Mouse (Mus musculus) gastrocnemius, postnatal 14 days (tissue): ENCODE results near the gene Myh14. TPM values are rescaled to one million over a fixed set of nuclear protein-coding genes. Genes with fewer than 3 reads are reported as not detected.
"Not testable (repeated sequence)": the region's sequence is repeated elsewhere in the genome, so short reads cannot be mapped to it uniquely, and the experiment has no call there.

ENCODE experiments used
- DNase-seq: peaks from one replicate; pipeline ENCODE4 v3.0.0; 2021; ENCODE audit warnings: mixed read lengths
- intact Hi-C: fragments of 180-260 bp; cut with DNase I; formaldehyde crosslinking; loops from one replicate; pipeline ENCODE4 v1.15.1; 2025; ENCODE audit warnings: low total_unique reads
- long read RNA-seq, 2 experiments: library from polyadenylated mRNA; stranded (forward); transcript quantifications; one replicate each; pipeline ENCODE4 v2.0.0; 2021
- total RNA-seq, 2 experiments: library from RNA; stranded (reverse); gene quantifications; 2 replicates each; pipeline ENCODE4 v1.2.3; 2021

The Myh14 gene
- 10 to 100 TPM; 20.6 to 24.4 TPM for total RNA-seq
- long read RNA-seq, experiment 1, full-length matches to known transcripts: 4 of 25 reads
- long read RNA-seq, experiment 1, partial matches to known transcripts: 10 of 25 reads
- long read RNA-seq, experiment 1, other reads (novel, unspliced or antisense): 11 of 25 reads
- long read RNA-seq, experiment 2, full-length matches to known transcripts: 3 of 38 reads
- long read RNA-seq, experiment 2, partial matches to known transcripts: 14 of 38 reads
- long read RNA-seq, experiment 2, other reads (novel, unspliced or antisense): 21 of 38 reads

- peak; percentile 89 for DNase-seq
- intact Hi-C loops: no loop called here
Measured at GRCm38 (mm10) chr7:44670803-44671202, at the start of gene Myh14. Gene Myh14, minus strand, starts transcription at chr7:44670843.

GRCm38 (mm10) chr7:44709881-44710280 is 39.2 kb upstream of the Myh14 start:
- DNase-seq: no peak
- intact Hi-C loops: loop anchor here (2.0 kb wide), 1 partner anchor 61 kb away; no protein-coding TSS in a partner anchor

DNA sequence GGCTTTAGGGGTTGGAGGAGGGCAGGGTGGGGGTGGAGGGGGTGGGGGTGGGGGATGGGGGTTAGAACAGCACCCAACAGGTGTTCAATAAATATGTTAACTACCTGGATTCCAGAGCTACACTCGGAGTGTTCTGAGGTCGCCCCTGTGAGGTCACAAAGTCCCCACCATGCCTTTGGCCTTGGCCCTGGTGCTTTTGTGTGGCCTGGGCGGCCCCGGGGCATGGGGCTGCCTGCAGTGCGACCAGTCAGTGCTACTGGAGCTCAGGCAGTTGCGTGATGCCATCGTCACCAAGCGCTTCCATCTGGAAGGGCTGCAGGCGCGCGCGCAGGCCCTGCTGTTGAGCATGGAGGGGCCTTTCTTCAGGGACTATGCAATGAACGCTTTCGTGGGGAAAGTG is 37.9 kb upstream of the Myh14 start, which contains the start of gene Izumo2:
Gene Izumo2, plus strand, starts transcription at position 169 of the 400 bp plus-strand sequence.
- intact Hi-C loops: loop anchor here (2.0 kb wide), 1 partner anchor 60 kb away; no protein-coding TSS in a partner anchor
- DNase-seq: no peak

GRCm38 (mm10) chr7:44708093-44708492 is 37.5 kb upstream of the Myh14 start:
- intact Hi-C loops: loop anchor here (2.0 kb wide), 1 partner anchor 59 kb away; no protein-coding TSS in a partner anchor
- DNase-seq: not testable (repeated sequence)

DNA sequence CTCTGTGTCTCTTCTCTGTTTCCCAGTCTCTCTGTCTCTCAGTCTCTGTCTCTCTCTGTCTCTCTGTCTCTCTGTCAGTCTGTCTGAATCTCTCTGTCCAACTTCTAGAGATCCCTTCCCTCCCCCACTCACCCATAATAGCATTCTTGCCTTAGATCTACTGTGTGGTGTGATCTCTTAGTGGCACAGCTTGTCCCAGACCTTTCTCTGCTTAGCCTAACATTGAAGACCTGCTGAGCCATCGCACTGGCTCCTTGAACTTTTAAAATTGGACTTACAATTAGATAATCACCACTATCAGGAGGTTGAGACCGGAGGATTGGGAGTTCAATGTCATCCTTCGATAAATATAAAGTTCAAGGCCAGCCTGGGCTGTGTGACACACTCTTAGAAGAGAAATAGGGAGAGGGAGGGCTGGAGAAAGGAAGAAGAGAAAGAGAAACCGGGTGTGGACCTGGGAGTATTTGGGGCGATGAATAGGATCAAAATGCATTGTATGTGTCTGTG is 36.6 kb upstream of the Myh14 start:
- DNase-seq: no peak
- intact Hi-C loops: no loop called here

- intact Hi-C loops: no loop called here
- no peak for DNase-seq
Measured at GRCm38 (mm10) chr7:44706322-44706721, 35.7 kb upstream of the Myh14 start.

DNA sequence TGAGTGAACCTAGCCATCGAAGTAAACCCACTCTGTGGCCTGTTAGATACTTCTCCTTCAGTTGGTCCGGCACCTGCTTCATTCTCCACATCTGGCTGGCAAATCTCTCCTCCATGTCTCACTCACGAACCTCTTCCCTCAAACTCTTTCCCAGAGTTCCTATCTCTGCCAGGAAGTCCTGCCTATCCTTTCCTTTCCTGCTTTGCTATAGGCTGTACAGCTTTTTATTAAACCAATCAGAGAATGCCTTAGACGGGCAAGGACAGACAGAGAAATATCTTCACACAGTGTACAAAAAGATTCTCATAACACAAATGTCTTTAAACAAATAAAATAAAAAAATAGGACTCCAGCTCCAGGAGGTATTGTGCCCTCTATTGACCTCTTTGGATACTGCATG is 34.4 kb upstream of the Myh14 start:
- no peak for DNase-seq
- intact Hi-C loops: no loop called here

- no peak for DNase-seq
- intact Hi-C loops: no loop called here
Measured at GRCm38 (mm10) chr7:44704363-44704762, 33.7 kb upstream of the Myh14 start.

GRCm38 (mm10) chr7:44702985-44703384 is 32.3 kb upstream of the Myh14 start:
- intact Hi-C loops: no loop called here
- no peak for DNase-seq

GRCm38 (mm10) chr7:44701921-44702320 is 31.3 kb upstream of the Myh14 start:
- intact Hi-C loops: no loop called here
- no peak for DNase-seq

- intact Hi-C loops: no loop called here
- DNase-seq: no peak
Measured at GRCm38 (mm10) chr7:44697980-44698379, 27.3 kb upstream of the Myh14 start.

GRCm38 (mm10) chr7:44697191-44697710 is 26.6 kb upstream of the Myh14 start:
- peak; percentile 83 for DNase-seq
- intact Hi-C loops: no loop called here

- no peak for DNase-seq
- intact Hi-C loops: no loop called here
Measured at GRCm38 (mm10) chr7:44695223-44695622, 24.6 kb upstream of the Myh14 start.

DNA sequence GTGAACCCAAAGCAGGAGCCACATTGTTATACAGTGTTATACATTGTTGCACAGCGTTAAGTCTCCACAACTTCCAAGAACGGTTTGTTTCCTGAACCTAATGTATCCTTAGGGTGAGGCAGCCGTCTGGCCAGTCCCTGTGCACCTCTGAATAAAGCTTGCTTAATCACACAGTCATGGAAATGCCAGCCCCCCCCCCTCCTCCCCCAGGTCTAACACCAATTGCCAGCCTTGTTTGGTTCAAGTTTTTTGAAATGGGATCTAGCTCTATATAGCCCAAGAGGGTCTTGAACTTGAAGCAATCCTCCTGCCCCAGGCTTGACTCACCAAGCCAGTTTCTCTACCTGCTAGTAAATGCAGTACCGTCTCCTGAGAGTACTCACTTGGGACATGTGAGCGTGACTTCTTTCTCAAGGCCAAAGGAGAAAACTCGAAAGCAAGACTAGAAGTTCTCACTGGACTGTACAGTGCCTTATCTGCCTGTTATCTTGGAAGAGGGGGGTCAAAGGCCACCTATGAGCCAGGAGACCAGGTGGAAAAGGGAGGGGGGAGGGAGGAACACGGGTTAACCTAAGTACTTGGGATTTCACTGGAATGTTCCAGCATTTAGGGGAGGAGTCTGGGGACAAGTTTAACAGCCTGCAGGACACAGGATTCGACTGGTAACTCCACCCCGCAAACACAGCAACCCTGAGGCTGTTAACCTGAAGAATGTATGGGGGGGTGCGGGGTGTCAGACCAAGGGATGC is 23.0 kb upstream of the Myh14 start:
- no peak for DNase-seq
- intact Hi-C loops: no loop called here

- no peak for DNase-seq
- intact Hi-C loops: no loop called here
Measured at GRCm38 (mm10) chr7:44689331-44689730, 18.7 kb upstream of the Myh14 start.

GRCm38 (mm10) chr7:44688890-44689289 is 18.2 kb upstream of the Myh14 start:
- no peak for DNase-seq
- intact Hi-C loops: no loop called here

DNA sequence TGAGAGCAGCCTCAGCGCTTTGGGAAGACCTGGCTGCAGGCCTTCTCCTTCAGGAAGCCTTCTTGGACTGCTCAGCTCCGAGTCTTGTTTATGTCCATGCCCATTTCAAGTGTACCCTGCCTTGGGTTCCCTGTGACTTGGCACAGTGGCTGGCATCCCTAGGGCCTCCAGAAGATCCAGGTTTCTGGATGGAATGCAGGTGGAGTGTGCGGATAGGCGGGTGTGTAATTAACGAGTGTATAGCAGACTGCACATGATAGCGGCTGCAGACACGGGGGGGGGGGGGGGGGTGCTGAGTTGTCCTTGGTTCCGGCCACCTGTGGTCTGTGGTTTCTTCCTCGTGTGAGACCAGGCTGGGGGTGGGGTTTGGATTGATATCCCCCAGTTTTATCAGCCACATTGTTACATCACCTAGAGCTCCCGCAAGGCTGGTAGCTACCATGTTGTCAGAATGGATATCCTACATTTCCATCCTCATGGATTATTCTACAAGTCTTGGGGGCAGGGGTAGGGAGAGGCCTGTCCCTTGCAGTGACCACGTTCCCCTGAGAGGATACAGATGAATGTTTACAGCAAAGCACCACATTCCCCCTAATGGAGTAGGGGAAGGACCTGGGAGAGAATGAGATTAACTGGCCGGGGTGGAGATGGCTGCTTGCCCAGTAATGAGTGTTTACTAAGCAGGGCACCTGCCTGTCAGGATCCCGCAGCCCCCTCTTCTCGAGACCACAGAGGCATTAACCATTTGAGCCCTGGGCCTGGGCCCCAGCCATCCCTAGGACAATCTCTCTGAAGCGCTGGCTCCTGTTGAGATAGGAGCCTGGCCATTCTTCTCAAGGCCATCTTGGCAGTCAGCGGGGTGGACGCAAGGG is 15.1 kb upstream of the Myh14 start:
- intact Hi-C loops: no loop called here
- no peak for DNase-seq

- intact Hi-C loops: no loop called here
Measured at GRCm38 (mm10) chr7:44683656-44684055, 13.0 kb upstream of the Myh14 start.

GRCm38 (mm10) chr7:44676611-44677010 is 6.0 kb upstream of the Myh14 start:
- peak; percentile 25 for DNase-seq
- intact Hi-C loops: no loop called here

More at GRCm38 (mm10) chr7:44683656-44684055, 13.0 kb upstream of the Myh14 start:
- no peak for DNase-seq
